Mouse (Mus musculus): ENCODE results near the gene Atxn1. TPM values are rescaled to one million over a fixed set of nuclear protein-coding genes. Genes with fewer than 3 reads are reported as not detected.
A peak's percentile ranks its signal among the peaks of the same experiment; 100 is the strongest.

Atxn1 gene
- polyA plus RNA-seq, 1 experiment = 2.5 TPM

DNA sequence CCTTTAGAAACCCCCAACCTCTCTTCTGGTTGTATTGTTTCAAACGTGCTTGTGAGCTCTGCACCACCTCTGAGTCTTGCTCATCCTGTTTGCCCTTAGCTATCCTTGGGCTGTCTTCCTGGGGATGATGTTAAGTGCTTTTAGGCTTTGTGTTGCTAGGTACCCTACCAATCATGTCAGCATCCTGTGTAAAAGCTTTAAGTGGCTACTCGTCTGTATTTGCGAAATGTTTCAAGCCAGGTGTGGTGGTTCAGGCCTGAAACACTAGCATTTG is 278.6 kb downstream of the Atxn1 start:
- Histone ChIP-seq H3K4me2 (ENCODE audit: low read depth) (no peak overlapping the region), H3K36me3 (ENCODE audit: control insufficient read depth, insufficient read depth) (no peaks in the 10 kb centered on the region), H3K4me3 (no peak overlapping the region), H3K79me2 (ENCODE audit: control insufficient read depth, insufficient read depth) (peaks cover 3% of the 10 kb centered on the region), H3K27me3 (ENCODE audit: control insufficient read depth, insufficient read depth, insufficient read length) (no peaks in the 10 kb centered on the region), H3ac (ENCODE audit: control insufficient read depth, insufficient read length) (no peak overlapping the region)
- TF ChIP-seq TCF12 (IDR thresholded peaks at IDR 0.05; ENCODE audit: insufficient read depth, poor library complexity, severe bottlenecking) (no peak), REST (IDR thresholded peaks at IDR 0.05; ENCODE audit: insufficient read depth, insufficient read length) (no peak), POLR2AphosphoS2 (IDR thresholded peaks at IDR 0.05; ENCODE audit: insufficient read length, low read depth) (no peak)

GRCm38 (mm10) chr13:45685575-45686308 is 279.1 kb downstream of the Atxn1 start:
- Histone ChIP-seq H3ac (ENCODE audit: control insufficient read depth, insufficient read length) (no peak overlapping the region), H3K27me3 (ENCODE audit: control insufficient read depth, insufficient read depth, insufficient read length) (no peaks in the 10 kb centered on the region), H3K4me3 (no peak overlapping the region), H3K4me2 (ENCODE audit: low read depth) (peak overlapping the region; percentile 56), H3K36me3 (ENCODE audit: control insufficient read depth, insufficient read depth) (no peaks in the 10 kb centered on the region), H3K79me2 (ENCODE audit: control insufficient read depth, insufficient read depth) (peaks cover 3% of the 10 kb centered on the region)
- TF ChIP-seq USF1 (IDR thresholded peaks at IDR 0.05; ENCODE audit: low read depth) (no peak), TCF3 (IDR thresholded peaks at IDR 0.05; ENCODE audit: insufficient read length, low read depth) (no peak), MYOD1 (IDR thresholded peaks at IDR 0.05; ENCODE audit: control insufficient read depth in 1 of 3, insufficient read length in 2 of 3, low read depth in 2 of 3) (no peak), E2F4 (IDR thresholded peaks at IDR 0.05; ENCODE audit: insufficient read depth) (no peak), MAX (IDR thresholded peaks at IDR 0.05; ENCODE audit: low read depth) (no peak), POLR2A (IDR thresholded peaks at IDR 0.05; ENCODE audit: insufficient read length, low read depth) (no peak), TCF12 (IDR thresholded peaks at IDR 0.05; ENCODE audit: insufficient read depth, poor library complexity, severe bottlenecking) (no peak), MYOG (IDR thresholded peaks at IDR 0.05; ENCODE audit: control insufficient read depth in 1 of 3, insufficient read depth in 1 of 3, insufficient read length in 2 of 3, low read depth in 2 of 3) (no peak), CEBPB (IDR thresholded peaks at IDR 0.05; ENCODE audit: insufficient read depth, poor library complexity, severe bottlenecking) (no peak), SRF (IDR thresholded peaks at IDR 0.05; ENCODE audit: control insufficient read depth, insufficient read length, low read depth) (no peak), REST (IDR thresholded peaks at IDR 0.05; ENCODE audit: insufficient read depth, insufficient read length) (no peak), POLR2AphosphoS2 (IDR thresholded peaks at IDR 0.05; ENCODE audit: insufficient read length, low read depth) (no peak)

DNA sequence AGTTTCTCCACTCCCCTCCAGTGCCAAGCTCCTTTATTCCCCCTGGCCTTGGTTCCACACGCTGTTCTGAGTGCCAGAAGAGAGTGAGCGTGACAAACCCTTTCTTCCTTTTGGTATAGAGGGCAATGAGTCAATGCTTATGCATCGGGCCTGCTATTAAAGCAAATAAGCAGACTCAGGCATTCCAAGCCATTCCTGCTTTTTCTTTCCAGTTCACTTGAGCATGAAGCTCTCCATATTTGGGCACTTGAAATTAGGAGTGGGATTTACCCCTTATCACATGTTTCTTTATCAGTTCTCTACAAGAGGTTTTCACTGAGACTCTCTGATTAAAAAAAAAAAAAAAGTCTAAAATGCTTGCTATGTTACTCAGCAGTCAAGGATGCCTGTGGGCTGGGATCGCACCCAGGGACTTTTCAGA is 279.9 kb downstream of the Atxn1 start:
- TF ChIP-seq MYOG (IDR thresholded peaks at IDR 0.05; ENCODE audit: control insufficient read depth in 1 of 3, insufficient read depth in 1 of 3, insufficient read length in 2 of 3, low read depth in 2 of 3) = no peak
- no peak for TF ChIP-seq SRF (IDR thresholded peaks at IDR 0.05; ENCODE audit: control insufficient read depth, insufficient read length, low read depth)
- TF ChIP-seq REST (IDR thresholded peaks at IDR 0.05; ENCODE audit: insufficient read depth, insufficient read length) = no peak
- TF ChIP-seq TCF3 (IDR thresholded peaks at IDR 0.05; ENCODE audit: insufficient read length, low read depth) = no peak
- TF ChIP-seq MYOD1 (IDR thresholded peaks at IDR 0.05; ENCODE audit: control insufficient read depth in 1 of 3, insufficient read length in 2 of 3, low read depth in 2 of 3) = no peak
- TF ChIP-seq E2F4 (IDR thresholded peaks at IDR 0.05; ENCODE audit: insufficient read depth) = no peak
- no peak for TF ChIP-seq MAX (IDR thresholded peaks at IDR 0.05; ENCODE audit: low read depth)
- TF ChIP-seq CEBPB (IDR thresholded peaks at IDR 0.05; ENCODE audit: insufficient read depth, poor library complexity, severe bottlenecking) = no peak
- no peak for TF ChIP-seq USF1 (IDR thresholded peaks at IDR 0.05; ENCODE audit: low read depth)
- no peak for TF ChIP-seq TCF12 (IDR thresholded peaks at IDR 0.05; ENCODE audit: insufficient read depth, poor library complexity, severe bottlenecking)
- no peak for TF ChIP-seq POLR2A (IDR thresholded peaks at IDR 0.05; ENCODE audit: insufficient read length, low read depth)
- no peak for TF ChIP-seq POLR2AphosphoS2 (IDR thresholded peaks at IDR 0.05; ENCODE audit: insufficient read length, low read depth)
- Histone ChIP-seq H3K4me2 (ENCODE audit: low read depth) (peak overlapping the region; percentile 56), H3K79me2 (ENCODE audit: control insufficient read depth, insufficient read depth) (peaks cover 3% of the 10 kb centered on the region), H3K27me3 (ENCODE audit: control insufficient read depth, insufficient read depth, insufficient read length) (no peaks in the 10 kb centered on the region), H3ac (ENCODE audit: control insufficient read depth, insufficient read length) (no peak overlapping the region), H3K4me3 (no peak overlapping the region), H3K36me3 (ENCODE audit: control insufficient read depth, insufficient read depth) (no peaks in the 10 kb centered on the region)

- no peak overlapping the region for H3K4me2 ChIP-seq (ENCODE audit: low read depth)
- TF ChIP-seq E2F4 (IDR thresholded peaks at IDR 0.05; ENCODE audit: insufficient read depth) = no peak
- no peak for TF ChIP-seq REST (IDR thresholded peaks at IDR 0.05; ENCODE audit: insufficient read depth, insufficient read length)
- no peak for TF ChIP-seq USF1 (IDR thresholded peaks at IDR 0.05; ENCODE audit: low read depth)
- no peak for TF ChIP-seq SRF (IDR thresholded peaks at IDR 0.05; ENCODE audit: control insufficient read depth, insufficient read length, low read depth)
- no peak for TF ChIP-seq CEBPB (IDR thresholded peaks at IDR 0.05; ENCODE audit: insufficient read depth, poor library complexity, severe bottlenecking)
- no peak for TF ChIP-seq MAX (IDR thresholded peaks at IDR 0.05; ENCODE audit: low read depth)
- TF ChIP-seq MYOD1 (IDR thresholded peaks at IDR 0.05; ENCODE audit: control insufficient read depth in 1 of 3, insufficient read length in 2 of 3, low read depth in 2 of 3) = no peak
- no peak for TF ChIP-seq POLR2AphosphoS2 (IDR thresholded peaks at IDR 0.05; ENCODE audit: insufficient read length, low read depth)
- TF ChIP-seq POLR2A (IDR thresholded peaks at IDR 0.05; ENCODE audit: insufficient read length, low read depth) = no peak
- no peaks in the 10 kb centered on the region for H3K36me3 ChIP-seq (ENCODE audit: control insufficient read depth, insufficient read depth)
- H3K79me2 ChIP-seq (ENCODE audit: control insufficient read depth, insufficient read depth) = no peaks in the 10 kb centered on the region
- no peaks in the 10 kb centered on the region for H3K27me3 ChIP-seq (ENCODE audit: control insufficient read depth, insufficient read depth, insufficient read length)
- no peak overlapping the region for H3ac ChIP-seq (ENCODE audit: control insufficient read depth, insufficient read length)
- H3K4me3 ChIP-seq = no peak overlapping the region
These were observed 280.8 kb downstream of the Atxn1 start for GRCm38 (mm10) chr13:45683991-45684390.

DNA sequence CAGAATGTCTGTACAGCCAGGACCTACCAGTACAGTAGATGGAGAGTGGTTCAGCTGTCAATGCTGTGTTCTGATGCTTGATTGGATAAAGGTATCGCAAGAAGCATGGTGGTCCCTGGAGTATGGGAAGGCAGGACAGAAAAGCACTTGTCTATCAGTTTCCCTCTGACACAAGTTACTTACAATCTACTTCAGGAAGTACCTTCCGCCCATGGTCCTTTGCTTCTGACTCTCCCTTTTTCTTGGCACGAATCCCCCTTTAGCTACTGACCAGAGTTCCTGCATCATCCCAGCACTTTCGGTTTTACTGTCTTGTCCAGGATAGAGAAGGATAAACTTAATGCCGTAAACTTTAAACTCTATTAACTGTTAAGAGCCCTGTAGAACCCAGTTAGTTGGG is 283.6 kb downstream of the Atxn1 start:
- Histone ChIP-seq H3K4me3 (no peak overlapping the region), H3K79me2 (ENCODE audit: control insufficient read depth, insufficient read depth) (no peaks in the 10 kb centered on the region), H3ac (ENCODE audit: control insufficient read depth, insufficient read length) (no peak overlapping the region), H3K4me2 (ENCODE audit: low read depth) (no peak overlapping the region), H3K27me3 (ENCODE audit: control insufficient read depth, insufficient read depth, insufficient read length) (no peaks in the 10 kb centered on the region), H3K36me3 (ENCODE audit: control insufficient read depth, insufficient read depth) (peaks cover 4% of the 10 kb centered on the region)
- TF ChIP-seq TCF12 (IDR thresholded peaks at IDR 0.05; ENCODE audit: insufficient read depth, poor library complexity, severe bottlenecking) = no peak
- TF ChIP-seq CEBPB (IDR thresholded peaks at IDR 0.05; ENCODE audit: insufficient read depth, poor library complexity, severe bottlenecking) = no peak
- no peak for TF ChIP-seq POLR2A (IDR thresholded peaks at IDR 0.05; ENCODE audit: insufficient read length, low read depth)
- no peak for TF ChIP-seq USF1 (IDR thresholded peaks at IDR 0.05; ENCODE audit: low read depth)
- no peak for TF ChIP-seq MYOG (IDR thresholded peaks at IDR 0.05; ENCODE audit: control insufficient read depth in 1 of 3, insufficient read depth in 1 of 3, insufficient read length in 2 of 3, low read depth in 2 of 3)
- TF ChIP-seq POLR2AphosphoS2 (IDR thresholded peaks at IDR 0.05; ENCODE audit: insufficient read length, low read depth) = no peak
- TF ChIP-seq SRF (IDR thresholded peaks at IDR 0.05; ENCODE audit: control insufficient read depth, insufficient read length, low read depth) = no peak
- TF ChIP-seq E2F4 (IDR thresholded peaks at IDR 0.05; ENCODE audit: insufficient read depth) = no peak
- TF ChIP-seq TCF3 (IDR thresholded peaks at IDR 0.05; ENCODE audit: insufficient read length, low read depth) = no peak
- TF ChIP-seq MAX (IDR thresholded peaks at IDR 0.05; ENCODE audit: low read depth) = no peak
- no peak for TF ChIP-seq REST (IDR thresholded peaks at IDR 0.05; ENCODE audit: insufficient read depth, insufficient read length)
- no peak for TF ChIP-seq MYOD1 (IDR thresholded peaks at IDR 0.05; ENCODE audit: control insufficient read depth in 1 of 3, insufficient read length in 2 of 3, low read depth in 2 of 3)

Measured in myocyte (in vitro differentiated cells).